Mouse (Mus musculus) hindbrain, postnatal 0 days (tissue): ENCODE data around the gene Rbfox1. TPM values are rescaled to one million over a fixed set of nuclear protein-coding genes. Genes with fewer than 3 reads are reported as not detected.

Experiments
- ATAC-seq: fragments of 200-750 bp; cut with Nextera tagmentation; 2 replicates; pipeline ENCODE4 v1.8.0; 2017; ENCODE audit warnings: mild to moderate bottlenecking, moderate TSS enrichment, moderate library complexity
- DNase-seq: peaks from one replicate; pipeline ENCODE4 v3.0.0-alpha.2; 2015; ENCODE audit warnings: low spot score
- H3K27ac ChIP-seq: fragments of 300-500 bp; sonication (generic); 2 replicates; pipeline ENCODE4 v1.5.1; 2014; ENCODE audit warnings: mild to moderate bottlenecking
- H3K27me3 ChIP-seq: fragments of 300-500 bp; sonication (generic); 2 replicates; pipeline ENCODE4 v1.6.1; 2014; ENCODE audit warnings: low read length, mixed read lengths; ENCODE audit not compliant: insufficient read depth
- H3K36me3 ChIP-seq: fragments of 300-500 bp; sonication (generic); 2 replicates; pipeline ENCODE4 v1.6.1; 2014; ENCODE audit warnings: low read length, mixed read lengths; ENCODE audit not compliant: insufficient read depth
- H3K4me1 ChIP-seq: fragments of 300-500 bp; sonication (generic); 2 replicates; pipeline ENCODE4 v1.6.1; 2014; ENCODE audit warnings: antibody characterized with exemption, low read length, mixed read lengths; ENCODE audit not compliant: insufficient read depth
- H3K4me2 ChIP-seq: fragments of 300-500 bp; sonication (generic); 2 replicates; pipeline ENCODE4 v1.6.1; 2014; ENCODE audit warnings: low read depth, mild to moderate bottlenecking, low read length, moderate library complexity, mixed read lengths
- H3K4me3 ChIP-seq: fragments of 300-500 bp; sonication (generic); 2 replicates; pipeline ENCODE4 v1.5.1; 2014; ENCODE audit warnings: low read length
- H3K9ac ChIP-seq: fragments of 300-500 bp; sonication (generic); replicated peaks from 2 replicates; pipeline ENCODE4 v1.6.1; 2014; ENCODE audit warnings: mild to moderate bottlenecking, low read length, moderate library complexity, mixed read lengths
- H3K9me3 ChIP-seq: fragments of 300-500 bp; sonication (generic); 2 replicates; pipeline ENCODE4 v1.6.1; 2016; ENCODE audit warnings: low read length, mixed read lengths
- CTCF ChIP-seq: IDR thresholded peaks from 2 replicates; pipeline ENCODE4 v1.5.1; 2016; ENCODE audit warnings: antibody characterized with exemption, control low read depth, low read depth
- WGBS: fragments of 180-500 bp; shearing (Covaris S2); extraction: QIAGEN DNeasy Blood & Tissue Kit; methylation state at CpG from one replicate; pipeline ENCODE4 v1.1.7; 2014; 5-methylcytosine and 5-hydroxymethylcytosine counted together
- polyA plus RNA-seq: library from polyadenylated mRNA; unstranded; fragments of >200 nt; fragmentation: Nextera tagmentation; extraction: Ambion mirVana; gene quantifications from 2 replicates; pipeline ENCODE4 v1.2.1, GENCODE M21; 2015
- total RNA-seq: library from RNA; depleted of rRNA; stranded (reverse); fragments of >200 nt; gene quantifications from 2 replicates; pipeline ENCODE4 v1.2.3, GENCODE M21; 2014

Gene Rbfox1
- total and polyA plus RNA-seq, 2 experiments from 2014 or later = 158 to 204 TPM

DNA sequence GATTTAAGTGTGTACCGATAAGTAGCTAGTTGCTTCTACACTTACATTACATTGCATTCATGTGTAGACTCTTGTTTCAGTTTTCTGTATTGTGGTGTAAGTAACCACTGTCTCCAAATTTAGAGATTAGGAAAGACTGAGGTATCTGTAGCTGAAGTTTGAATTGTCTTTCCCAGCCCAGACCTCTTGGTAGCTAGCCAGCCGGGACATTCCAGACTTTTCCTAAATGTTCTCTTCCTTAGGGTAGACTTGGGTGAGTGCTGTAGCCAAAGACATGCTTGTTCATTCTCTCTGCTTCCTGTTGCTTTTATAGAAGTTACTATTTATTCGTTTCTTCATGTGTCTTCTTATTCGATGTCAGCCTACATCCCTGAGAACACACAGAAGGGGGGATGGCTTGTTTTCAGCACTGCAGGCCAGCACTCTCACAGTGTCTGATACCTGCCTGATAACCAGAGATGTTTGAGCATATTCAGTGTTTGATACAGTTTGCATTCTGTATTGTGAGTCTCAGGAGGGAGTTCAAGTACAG lies 538.8 kb downstream of the Rbfox1 start:
- no peak overlapping the region for H3K27ac ChIP-seq
- H3K9ac ChIP-seq = no peak overlapping the region
- H3K27me3 ChIP-seq = no peaks in the 10 kb centered on the region
- 74% methylated on average over 4 of the region's 4 CpGs for WGBS
- 0 out of 2 replicates have a peak, but pooled peaks cover 2% of the 10 kb centered on the region for H3K4me1 ChIP-seq
- H3K4me3 ChIP-seq = no peak overlapping the region
- H3K36me3 ChIP-seq = no peaks in the 10 kb centered on the region
- no peak overlapping the region for H3K4me2 ChIP-seq
- DNase-seq (no peak), ATAC-seq (no peak)
- no peaks in the 10 kb centered on the region for H3K9me3 ChIP-seq
- no peak for TF ChIP-seq CTCF

DNA sequence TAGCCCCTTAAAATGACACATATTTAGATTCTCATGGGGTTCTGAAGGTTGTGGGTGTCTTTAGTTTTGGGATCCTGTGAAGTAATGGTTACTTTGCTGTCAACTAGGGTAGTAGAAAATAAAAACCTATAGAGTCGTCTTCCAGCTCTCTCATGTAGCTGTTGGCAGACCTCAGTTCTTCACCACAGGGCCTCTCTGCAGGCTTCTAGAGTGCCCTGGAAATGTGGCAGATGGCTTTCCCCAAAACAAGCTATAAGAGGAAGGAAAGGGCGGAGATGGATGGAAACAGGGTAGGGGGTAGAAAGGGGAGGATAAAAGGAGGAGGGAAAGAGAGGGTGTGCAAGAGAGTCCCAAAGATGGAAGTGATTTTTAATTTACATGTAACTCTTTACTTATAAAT lies 539.6 kb downstream of the Rbfox1 start:
- no peak overlapping the region for H3K9ac ChIP-seq
- H3K27ac ChIP-seq = no peak overlapping the region
- H3K4me2 ChIP-seq = no peak overlapping the region
- ATAC-seq (no peak), DNase-seq (peak; percentile 24)
- H3K4me1 ChIP-seq = 0 out of 2 replicates have a peak, but pooled peaks cover 2% of the 10 kb centered on the region
- no peak for TF ChIP-seq CTCF
- no peaks in the 10 kb centered on the region for H3K9me3 ChIP-seq
- H3K4me3 ChIP-seq = no peak overlapping the region
- no peaks in the 10 kb centered on the region for H3K27me3 ChIP-seq
- H3K36me3 ChIP-seq = no peaks in the 10 kb centered on the region
- WGBS = 54% methylated on average over 2 of the region's 2 CpGs

- ATAC-seq (peak; percentile 27; the same call in 1 of the 2 replicates), DNase-seq (peak; percentile 53)
- Histone ChIP-seq H3K9me3 (no peaks in the 10 kb centered on the region), H3K27ac (no peak overlapping the region; the same call in 1 of the 2 replicates), H3K4me3 (no peak overlapping the region), H3K36me3 (no peaks in the 10 kb centered on the region), H3K27me3 (no peaks in the 10 kb centered on the region), H3K4me1 (0 out of 2 replicates have a peak, but pooled peaks cover 2% of the 10 kb centered on the region), H3K4me2 (no peak overlapping the region), H3K9ac (no peak overlapping the region)
- no peak for TF ChIP-seq CTCF
- WGBS = 49% methylated on average over 12 of the region's 12 CpGs
Observed at GRCm38 (mm10) chr16:6427292-6428281, 542.4 kb downstream of the Rbfox1 start.

DNA sequence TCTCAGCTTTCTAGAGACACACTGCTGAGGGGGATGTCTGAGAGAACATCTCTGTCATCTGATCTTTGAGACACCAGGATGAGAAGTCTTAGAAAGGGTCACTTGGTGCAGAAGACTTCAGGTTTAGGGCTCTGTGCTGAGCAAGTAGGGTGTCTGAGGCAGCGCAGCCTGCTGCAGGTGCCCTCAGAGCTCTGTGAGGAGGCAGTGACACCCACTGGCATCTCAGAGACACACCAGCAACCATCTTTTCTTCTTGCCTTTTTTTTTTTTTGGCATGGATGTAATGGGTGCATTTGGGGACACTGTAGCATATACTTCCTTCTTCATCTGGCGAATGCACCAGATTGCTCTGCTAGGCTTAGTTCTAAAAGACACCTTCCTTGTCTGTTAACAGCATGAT lies 545.8 kb downstream of the Rbfox1 start:
- H3K27me3 ChIP-seq = no peaks in the 10 kb centered on the region
- DNase-seq = peak; percentile 48
- H3K9ac ChIP-seq = no peak overlapping the region
- H3K4me3 ChIP-seq = no peak overlapping the region
- 0 out of 2 replicates have a peak, but pooled peaks cover 2% of the 10 kb centered on the region for H3K4me1 ChIP-seq
- no peaks in the 10 kb centered on the region for H3K36me3 ChIP-seq
- H3K4me2 ChIP-seq = no peak overlapping the region
- no peak overlapping the region for H3K27ac ChIP-seq
- TF ChIP-seq CTCF = peak; percentile 50
- WGBS = 84% methylated on average over 2 of the region's 2 CpGs
- H3K9me3 ChIP-seq = no peaks in the 10 kb centered on the region
- ATAC-seq = no peak

GRCm38 (mm10) chr16:6436445-6436844 lies 551.3 kb downstream of the Rbfox1 start:
- no peaks in the 10 kb centered on the region for H3K27me3 ChIP-seq
- peak; percentile 67 for TF ChIP-seq CTCF
- H3K4me3 ChIP-seq = no peak overlapping the region
- H3K4me2 ChIP-seq = no peak overlapping the region
- H3K9me3 ChIP-seq = no peaks in the 10 kb centered on the region
- H3K9ac ChIP-seq = no peak overlapping the region
- H3K4me1 ChIP-seq = no peaks in the 10 kb centered on the region
- no peak overlapping the region for H3K27ac ChIP-seq
- H3K36me3 ChIP-seq = no peaks in the 10 kb centered on the region
- ATAC-seq = no peak
- 61% methylated on average over 2 of the region's 2 CpGs for WGBS
- peak; percentile 63 for DNase-seq

- H3K4me2 ChIP-seq = no peak overlapping the region
- H3K27me3 ChIP-seq = no peaks in the 10 kb centered on the region
- no peaks in the 10 kb centered on the region for H3K4me1 ChIP-seq
- H3K9ac ChIP-seq = no peak overlapping the region
- ATAC-seq (no peak), DNase-seq (no peak)
- TF ChIP-seq CTCF = no peak
- no peak overlapping the region for H3K4me3 ChIP-seq
- no peaks in the 10 kb centered on the region for H3K9me3 ChIP-seq
- H3K27ac ChIP-seq = no peak overlapping the region
- no peaks in the 10 kb centered on the region for H3K36me3 ChIP-seq
- 47% methylated on average over 5 of the region's 5 CpGs for WGBS
Observed at GRCm38 (mm10) chr16:6448250-6448649, 563.1 kb downstream of the Rbfox1 start.
